ENCODE assay signal across 8 mouse cellular contexts in genomic region chr14:62292488-62293339, GRCm38 (mm10). TPM values are rescaled to one million over a fixed set of nuclear protein-coding genes. Genes with fewer than 3 reads are reported as not detected.
A peak's percentile ranks its signal among the peaks of the same experiment; 100 is the strongest.
DNase-seq lines count a peak whose midpoint lies in the region; ATAC-seq lines count a peak whose summit lies in the region.

TSS of gene Rnaseh2b (plus strand) at chr14:62292589.
TSS of gene Dleu7 (minus strand) at chr14:62293047.

- peaks cover 12% of the 10 kb centered on the region for H3K4me1 ChIP-seq in embryonic facial prominence, embryonic 13.5 days
- H3K4me1 ChIP-seq in liver, embryonic 16.5 days (ENCODE audit: control insufficient read depth, low read depth, low read length): no peaks in the 10 kb centered on the region; the same call in 1 of the 2 replicates

- peak; percentile 59 for DNase-seq in CD4-positive, CD25-positive, alpha-beta regulatory T cell, adult 2 months (ENCODE audit: low read depth, low spot score)
- peak; percentile 7 for DNase-seq in adrenal gland, postnatal 25 days
- peak; percentile 28 to 41 for DNase-seq in heart, postnatal 10 days
- peak; percentile 65 for DNase-seq in kidney, postnatal 14 days
- peak; percentile 65 to 67 for DNase-seq in right cerebral cortex, postnatal 10 days (ENCODE audit: low spot score in 2 of 2)
- DNase-seq in adipocyte (ENCODE audit: low spot score): no peak

- WGBS in embryonic facial prominence, embryonic 13.5 days: 1% methylated on average over 57 of the region's 60 CpGs
- WGBS in liver, embryonic 16.5 days (ENCODE audit: insufficient replicate concordance): 1% methylated on average over 58 of the region's 60 CpGs

- H3K9ac ChIP-seq in embryonic facial prominence, embryonic 13.5 days: peak within 1 kb of the TSS; percentile 65
- no peak within 1 kb of the TSS; the same call in 1 of the 2 replicates for H3K9ac ChIP-seq in liver, embryonic 16.5 days (ENCODE audit: low read depth, low read length)

- peak within 1 kb of the TSS; percentile 51 for H3K4me3 ChIP-seq in embryonic facial prominence, embryonic 13.5 days
- H3K4me3 ChIP-seq in liver, embryonic 16.5 days (ENCODE audit: low read depth, low read length): peak within 1 kb of the TSS; percentile 38

- no peaks in the 10 kb centered on the region for H3K36me3 ChIP-seq in embryonic facial prominence, embryonic 13.5 days
- H3K36me3 ChIP-seq in liver, embryonic 16.5 days (ENCODE audit: control insufficient read depth, insufficient read depth): no peaks in the 10 kb centered on the region

- peaks cover 24% of the 10 kb centered on the region for H3K27me3 ChIP-seq in embryonic facial prominence, embryonic 13.5 days
- H3K27me3 ChIP-seq in liver, embryonic 16.5 days (ENCODE audit: control insufficient read depth, insufficient read depth, low read depth, low read length): peaks cover 7% of the 10 kb centered on the region

- H3K9me3 ChIP-seq in embryonic facial prominence, embryonic 13.5 days: no peaks in the 10 kb centered on the region
- no peaks in the 10 kb centered on the region for H3K9me3 ChIP-seq in liver, embryonic 16.5 days (replicated peaks; ENCODE audit: control insufficient read depth, low read length)

- H3K4me2 ChIP-seq in embryonic facial prominence, embryonic 13.5 days: peak within 1 kb of the TSS; percentile 99
- H3K4me2 ChIP-seq in liver, embryonic 16.5 days (ENCODE audit: low read depth, low read length): peak within 1 kb of the TSS; percentile 51

- no peak within 1 kb of the TSS for H3K27ac ChIP-seq in embryonic facial prominence, embryonic 13.5 days
- no peak within 1 kb of the TSS for H3K27ac ChIP-seq in liver, embryonic 16.5 days (ENCODE audit: low read length)

- intact Hi-C loops in heart, postnatal 10 days (cut with DNase I): no loop called here

- ATAC-seq in embryonic facial prominence, embryonic 13.5 days (ENCODE audit: insufficient number of reproducible peaks, insufficient read depth, low FRiP score, low TSS enrichment, low read depth): peak; percentile 15; the same call in 1 of the 2 replicates
- no peak for ATAC-seq in liver, embryonic 16.5 days (ENCODE audit: low read depth)

RNA-seq across cellular contexts. Expression of gene Rnaseh2b, which starts in this region (rescaled TPM):
- 25.8 and 27.0 TPM in 2 replicates for total RNA-seq in adrenal gland, postnatal 25 days (2021)
- 48.2 and 60.0 TPM in 2 replicates for polyA plus RNA-seq in embryonic facial prominence, embryonic 13.5 days (2015; fragmentation: Nextera tagmentation; extraction: Ambion mirVana)
- total RNA-seq in heart, postnatal 10 days (2021): 10 to 100 TPM; 21.1 to 26.8 TPM
- polyA plus RNA-seq in liver, embryonic 16.5 days (2015; fragmentation: Nextera tagmentation; extraction: Ambion mirVana): 36.7 and 44.9 TPM in 2 replicates

RNA-seq across cellular contexts. Expression of gene Dleu7, which starts in this region (rescaled TPM):
- not detected in 2 replicates for total RNA-seq in adrenal gland, postnatal 25 days (2021)
- 1.2 and 1.5 TPM in 2 replicates for polyA plus RNA-seq in embryonic facial prominence, embryonic 13.5 days (2015; fragmentation: Nextera tagmentation; extraction: Ambion mirVana)
- total RNA-seq in heart, postnatal 10 days (2021): under 1 TPM in 1 of 2 experiments, not detected in 1; 0.17 TPM
- 0.13 TPM in 1 of 2 replicates, not detected in the other for polyA plus RNA-seq in liver, embryonic 16.5 days (2015; fragmentation: Nextera tagmentation; extraction: Ambion mirVana)
